ENCODE assay signal across 29 mouse cellular contexts in the genomic region with DNA sequence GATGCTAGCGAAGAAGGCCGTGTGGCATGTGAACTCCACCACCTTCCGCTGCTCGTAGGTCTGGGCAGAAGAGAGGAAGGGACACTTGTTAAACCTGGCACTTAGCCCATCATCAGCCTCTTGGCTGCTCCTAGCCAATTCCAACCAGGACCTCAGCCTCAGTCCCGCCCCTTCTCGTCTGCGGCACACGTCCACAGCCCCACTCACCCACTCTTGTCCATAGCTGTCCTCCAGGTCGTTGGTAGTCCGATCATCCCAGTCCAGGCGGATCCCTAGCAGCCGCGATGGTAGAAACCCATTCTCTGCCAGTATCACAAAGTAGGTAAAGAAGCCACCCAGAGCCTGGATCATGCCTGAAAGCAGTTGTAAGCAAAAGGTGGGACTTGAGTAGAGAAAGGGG. TPM values are rescaled to one million over a fixed set of nuclear protein-coding genes. Genes with fewer than 3 reads are reported as not detected.
"Had no signal": no experiment of that assay in that cellular context is flagged by ENCODE, and none has a peak within 500 bp of the region (broad histone marks: within the 10 kb centered on the region; RNA-seq: fewer than 3 reads in every experiment).

No protein-coding gene starts in this region.

- H3K9ac ChIP-seq: limb, embryonic 12.5 days; limb, embryonic 15.5 days; liver, embryonic 12.5 days; liver, embryonic 15.5 days; neural tube, embryonic 12.5 days; neural tube, embryonic 15.5 days had no signal

- ATAC-seq: liver, embryonic 12.5 days had no signal

- H3K9me3 ChIP-seq: limb, embryonic 12.5 days; limb, embryonic 15.5 days; liver, embryonic 12.5 days; liver, embryonic 15.5 days; neural tube, embryonic 12.5 days; neural tube, embryonic 15.5 days had no signal

- H3K27ac ChIP-seq: kidney, postnatal 0 days; limb, embryonic 12.5 days; limb, embryonic 15.5 days; liver, embryonic 12.5 days; liver, embryonic 15.5 days; neural tube, embryonic 12.5 days; neural tube, embryonic 15.5 days; stomach, postnatal 0 days had no signal

- H3K4me3 ChIP-seq: limb, embryonic 12.5 days; limb, embryonic 15.5 days; liver, embryonic 12.5 days; liver, embryonic 15.5 days; neural tube, embryonic 12.5 days; neural tube, embryonic 15.5 days had no signal

- DNase-seq: kidney, adult 2 months; kidney, postnatal 25 days; left cerebral cortex, postnatal 4 days; lung, adult 2 months; lung, postnatal 14 days; lung, postnatal 4 days; right cerebral cortex, adult 18-20 months; right cerebral cortex, postnatal 14 days; right cerebral cortex, postnatal 4 days; thymus, adult 2 months; thymus, postnatal 14 days; thymus, postnatal 4 days had no signal

- H3K36me3 ChIP-seq: limb, embryonic 12.5 days; limb, embryonic 15.5 days; liver, embryonic 12.5 days; liver, embryonic 15.5 days; neural tube, embryonic 12.5 days; neural tube, embryonic 15.5 days had no signal

- H3K4me2 ChIP-seq: limb, embryonic 12.5 days; limb, embryonic 15.5 days; liver, embryonic 12.5 days; liver, embryonic 15.5 days; midbrain, embryonic 11.5 days; neural tube, embryonic 12.5 days; neural tube, embryonic 15.5 days had no signal

- H3K27me3 ChIP-seq: limb, embryonic 12.5 days; limb, embryonic 15.5 days; neural tube, embryonic 12.5 days; neural tube, embryonic 15.5 days had no signal

- H3K4me1 ChIP-seq: limb, embryonic 12.5 days; limb, embryonic 15.5 days; liver, embryonic 12.5 days; liver, embryonic 15.5 days; neural tube, embryonic 12.5 days had no signal

RNA-seq across cellular contexts. Expression of a gene that starts 19.5 kb away (rescaled TPM):
- total RNA-seq: megakaryocyte progenitor cell, adult 5-6 weeks; megakaryocyte-erythroid progenitor cell, adult 5-6 weeks had no signal

RNA-seq across cellular contexts. Expression of a gene that starts 20.1 kb away (rescaled TPM):
- total RNA-seq: layer of hippocampus, postnatal 14 days; left cerebral cortex, adult 8-10 months; left cerebral cortex, postnatal 14 days; megakaryocyte progenitor cell, adult 5-6 weeks; megakaryocyte-erythroid progenitor cell, adult 5-6 weeks had no signal
- polyA plus RNA-seq: kidney, embryonic 14.5 days; kidney, postnatal 0 days; limb, embryonic 12.5 days; limb, embryonic 15.5 days; liver, embryonic 12.5 days; lung, embryonic 16.5 days; midbrain, embryonic 11.5 days; neural tube, embryonic 12.5 days; neural tube, embryonic 15.5 days; stomach, embryonic 14.5 days; stomach, postnatal 0 days had no signal

RNA-seq across cellular contexts. Expression of a gene that starts 50.8 kb away (rescaled TPM):
- total RNA-seq: megakaryocyte progenitor cell, adult 5-6 weeks; megakaryocyte-erythroid progenitor cell, adult 5-6 weeks had no signal
- polyA plus RNA-seq: kidney, embryonic 14.5 days; limb, embryonic 12.5 days; liver, embryonic 12.5 days; liver, embryonic 15.5 days; lung, adult 2 months; lung, embryonic 16.5 days; stomach, embryonic 14.5 days had no signal

RNA-seq across cellular contexts. Expression of a gene that starts 58.7 kb away (rescaled TPM):
- total RNA-seq: megakaryocyte progenitor cell, adult 5-6 weeks; megakaryocyte-erythroid progenitor cell, adult 5-6 weeks had no signal
